Mouse (Mus musculus): ENCODE measurements around the gene Pknox2.

Gene Pknox2

DNA sequence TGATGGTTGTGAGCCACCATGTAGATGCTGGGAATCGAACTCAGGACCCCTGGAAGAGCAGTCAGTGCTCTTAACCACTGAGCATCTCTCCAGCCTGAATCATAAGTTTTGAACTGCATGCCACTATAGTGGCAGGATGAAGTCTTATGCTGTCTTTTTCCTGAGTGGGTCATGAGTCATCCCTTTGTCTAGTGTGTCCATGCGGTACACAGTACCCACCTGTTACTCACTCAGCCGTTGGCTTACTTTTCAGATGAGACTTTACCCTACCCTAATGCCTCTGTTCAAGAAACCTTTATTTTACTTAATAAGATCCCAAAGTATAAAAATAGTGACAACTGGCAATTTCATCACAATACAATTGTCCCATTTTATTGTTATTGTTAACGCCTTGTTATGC is 95.5 kb downstream of the Pknox2 start:
- no peak for DNase-seq (ENCODE audit: low spot score)

DNA sequence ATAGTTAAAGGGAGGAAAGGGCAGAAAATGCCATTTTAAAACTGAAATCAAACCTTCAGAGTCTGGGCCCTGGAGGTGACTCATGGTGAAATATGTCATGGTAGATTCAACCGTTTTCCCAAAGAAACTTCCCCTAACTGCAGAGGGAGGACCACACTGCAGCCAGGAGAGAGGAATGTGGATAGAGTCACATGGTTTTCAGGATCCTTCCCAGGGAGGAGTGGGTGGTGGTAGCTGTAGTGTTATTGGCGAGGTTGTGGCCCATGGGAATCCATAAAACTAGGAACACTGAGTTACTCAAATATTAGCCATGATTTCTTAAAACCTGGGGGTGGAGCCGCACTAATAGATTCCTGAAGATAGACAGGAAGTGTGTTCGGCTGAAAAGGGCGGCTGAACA is 99.7 kb downstream of the Pknox2 start:
- no peak for DNase-seq (ENCODE audit: low spot score)

DNA sequence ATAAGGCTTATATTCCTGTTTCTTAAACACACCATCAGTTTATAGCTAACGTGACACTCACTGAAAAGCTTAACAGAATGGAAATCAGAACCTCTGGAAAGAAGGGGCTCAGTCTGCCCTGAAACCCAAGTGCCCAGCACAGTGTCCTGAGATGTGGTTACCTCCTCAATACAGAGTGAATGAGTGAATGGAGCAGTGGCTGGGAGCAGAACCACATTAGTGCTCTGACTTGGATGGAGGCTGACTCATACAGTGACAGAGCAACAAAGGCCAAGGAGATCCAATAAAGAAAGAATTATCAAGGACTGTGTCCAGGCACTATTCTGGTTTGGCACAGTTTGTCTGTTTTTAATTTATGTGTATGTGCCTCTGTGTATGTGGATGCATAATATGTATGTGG is 101.3 kb downstream of the Pknox2 start:
- DNase-seq (ENCODE audit: low spot score): no peak

DNA sequence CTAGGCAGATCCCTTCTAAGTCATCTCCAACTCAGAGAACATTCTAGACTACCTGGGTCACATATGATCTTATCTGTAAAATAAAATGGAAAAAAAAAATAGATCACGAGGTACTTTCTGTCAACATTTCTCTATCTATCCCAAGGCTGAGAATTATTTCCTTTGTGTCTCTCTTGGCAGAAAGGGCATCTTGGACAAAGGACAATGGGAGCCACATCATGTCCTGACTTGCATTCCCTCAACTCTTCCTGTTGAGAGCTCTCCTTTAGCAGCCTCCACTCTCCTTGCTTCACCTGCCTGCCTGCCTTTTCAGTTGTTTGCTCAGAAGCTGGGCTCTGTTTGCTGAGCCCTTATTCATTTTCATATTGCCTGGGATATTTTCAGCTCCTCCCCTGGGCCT is 103.0 kb downstream of the Pknox2 start:
- no peak for DNase-seq (ENCODE audit: low spot score)

DNA sequence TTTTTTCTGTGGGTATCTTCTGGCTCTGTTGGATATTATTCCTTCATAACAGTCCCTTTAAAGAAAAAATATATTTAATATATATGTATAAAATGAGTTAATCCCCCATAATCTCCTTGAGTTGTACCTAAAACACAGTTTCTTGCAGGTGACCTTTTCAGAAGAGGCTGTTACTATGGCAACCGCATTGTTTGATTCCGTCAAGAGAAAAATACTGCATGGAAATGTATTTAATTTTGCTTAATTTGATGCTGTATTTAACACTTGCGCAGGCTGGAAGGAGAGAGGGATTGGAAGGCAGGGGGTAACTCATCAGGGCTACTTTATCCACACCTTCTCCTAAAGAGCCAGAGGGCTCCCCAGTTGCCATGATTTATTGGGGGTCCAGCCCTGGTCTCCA is 108.3 kb downstream of the Pknox2 start:
- no peak for DNase-seq (ENCODE audit: low spot score)

DNA sequence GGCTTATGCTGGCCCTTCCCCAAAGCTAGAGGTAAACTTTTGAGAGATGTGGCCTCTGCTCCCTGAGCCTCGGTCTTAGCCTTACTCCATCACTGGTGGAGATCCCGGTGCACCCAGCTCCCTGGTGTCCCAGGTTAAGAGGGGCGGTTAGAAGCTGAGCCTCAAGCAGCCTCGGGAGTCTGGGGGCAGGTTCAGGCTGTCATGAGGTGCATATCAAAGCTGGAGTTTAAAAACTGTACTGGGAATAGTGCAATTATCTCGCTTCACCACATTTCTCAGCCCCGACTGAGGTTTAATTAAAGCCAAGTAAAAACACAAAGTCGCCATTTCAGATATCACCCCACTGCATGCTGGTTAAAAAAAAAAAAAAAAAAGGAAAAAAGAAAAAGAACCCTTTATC is 108.8 kb downstream of the Pknox2 start:
- no peak for DNase-seq (ENCODE audit: low spot score)

DNA sequence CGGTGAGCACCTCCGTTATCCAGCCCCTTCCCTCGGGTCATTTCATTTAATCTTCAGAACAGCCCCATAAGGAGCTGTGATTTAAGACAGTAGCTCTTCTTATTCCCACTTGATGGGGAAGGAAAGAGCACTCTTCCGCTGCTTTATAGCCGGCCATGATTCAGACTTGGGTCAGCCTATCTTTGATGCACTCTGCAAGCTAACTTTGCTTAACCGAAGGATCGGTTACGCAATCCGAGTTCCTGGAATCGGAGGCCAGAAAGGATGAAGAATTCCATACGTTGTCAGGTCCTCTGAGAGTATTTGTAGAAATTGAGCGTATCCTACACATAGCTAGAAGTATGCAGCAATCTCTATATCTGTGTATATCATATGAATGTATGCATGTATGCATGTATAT is 109.8 kb downstream of the Pknox2 start:
- peak; percentile 50 for DNase-seq (ENCODE audit: low spot score)

DNA sequence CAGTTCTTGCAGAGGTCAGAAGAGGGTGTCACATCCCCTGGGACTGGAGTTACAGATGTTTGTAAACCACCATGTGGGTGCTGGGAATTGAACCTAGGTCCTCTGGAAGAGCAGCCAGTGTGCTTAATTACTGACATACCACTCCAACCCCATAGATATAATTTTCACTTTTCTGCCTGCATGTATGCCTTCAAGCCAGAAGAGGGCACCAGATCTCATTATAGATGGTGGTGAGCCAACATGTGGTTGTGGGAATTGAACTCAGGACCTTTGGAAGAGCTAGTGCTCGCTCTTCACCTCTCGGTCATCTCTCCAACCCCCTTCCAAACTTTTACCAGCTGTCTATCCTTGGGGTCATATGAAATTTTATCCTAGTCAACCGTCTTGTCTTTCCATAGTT is 112.0 kb downstream of the Pknox2 start:
- DNase-seq (ENCODE audit: low spot score): no peak

DNA sequence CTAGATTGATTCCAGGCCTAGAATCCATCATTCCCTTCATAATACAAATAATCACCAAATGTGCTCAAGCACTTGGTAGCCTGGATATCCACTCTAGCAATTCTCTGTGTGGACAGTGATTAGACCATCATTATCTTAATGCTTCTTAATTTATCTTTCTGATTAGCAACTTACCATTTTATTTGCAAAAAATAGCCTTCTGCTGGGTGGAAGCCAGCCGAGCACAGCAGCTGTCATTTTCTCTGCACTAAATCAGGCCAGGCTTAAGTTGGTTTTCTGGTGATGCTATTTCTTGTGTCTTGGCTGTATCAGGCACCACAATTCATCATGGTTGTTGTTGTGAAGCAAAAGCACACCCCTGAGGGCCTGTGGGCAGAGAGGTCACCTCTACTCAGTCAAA is 112.9 kb downstream of the Pknox2 start:
- DNase-seq (ENCODE audit: low spot score): no peak

DNA sequence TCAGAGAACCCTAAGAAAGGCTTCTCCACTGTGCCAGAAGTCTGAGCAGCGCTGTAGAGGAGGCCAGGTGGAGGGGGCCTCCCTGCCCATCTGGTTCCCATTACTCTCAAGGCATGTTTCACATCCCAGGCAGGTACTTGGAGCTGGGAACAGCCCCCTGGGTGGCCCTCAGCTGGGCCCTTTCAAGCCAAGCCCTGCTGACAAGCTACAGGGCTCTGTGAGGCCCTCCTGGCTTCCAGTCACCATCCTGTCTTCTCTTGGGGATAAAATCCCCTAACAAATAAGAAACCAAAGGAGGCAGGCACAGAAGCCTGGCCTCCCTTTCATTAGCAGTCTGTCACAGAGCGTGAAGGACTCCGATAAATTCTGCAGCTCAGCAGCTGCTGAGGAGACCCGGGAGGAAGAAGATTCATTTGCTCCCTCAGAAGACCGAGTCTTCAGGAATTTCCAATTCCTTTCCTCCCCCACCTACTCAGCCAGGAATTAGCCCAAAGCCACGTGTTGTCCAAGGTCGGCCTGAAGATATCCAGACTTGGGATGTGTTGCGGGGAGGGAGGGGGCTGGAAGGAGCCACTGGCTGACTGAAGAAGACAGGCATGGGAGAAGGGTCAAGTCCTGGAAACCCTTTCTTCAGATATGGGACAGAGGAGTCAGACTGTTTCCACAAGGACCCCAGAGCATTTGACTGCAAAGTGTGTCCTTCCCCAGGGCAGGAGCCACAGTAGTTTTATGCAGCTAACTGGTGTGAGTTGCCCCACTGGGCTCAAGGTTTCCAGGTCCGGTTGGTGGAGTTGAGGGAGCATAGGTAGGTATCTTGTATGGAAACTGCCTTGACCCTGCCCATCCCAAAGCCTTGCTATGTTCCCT is 116.6 kb downstream of the Pknox2 start:
- peak; percentile 66 for DNase-seq (ENCODE audit: low spot score)

DNA sequence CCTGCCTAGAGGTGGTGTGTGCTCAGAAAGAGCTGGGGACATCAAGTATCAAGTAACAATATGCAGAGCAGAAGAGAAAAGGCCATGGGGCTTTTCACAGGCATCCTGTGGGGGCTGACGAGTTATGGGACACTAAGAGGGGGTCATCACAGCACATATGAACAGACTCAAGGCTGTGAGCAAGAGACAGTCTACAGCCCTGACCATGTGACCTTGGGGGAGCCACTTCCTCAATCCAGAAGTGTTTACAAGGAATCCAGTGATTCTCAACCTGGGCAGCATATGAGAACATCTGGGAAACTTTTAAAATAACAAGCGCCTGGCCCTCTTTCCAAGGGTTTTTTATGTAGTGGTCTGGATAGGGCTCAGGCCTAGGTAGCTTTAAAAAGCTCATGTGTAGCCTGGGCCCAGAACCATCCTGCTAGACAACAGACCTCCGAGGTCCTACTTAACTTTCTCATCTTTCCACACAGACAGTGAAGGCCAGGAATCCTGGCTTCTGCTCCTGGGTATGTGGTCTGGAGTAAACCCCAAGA is 117.3 kb downstream of the Pknox2 start:
- no peak for DNase-seq (ENCODE audit: low spot score)

DNA sequence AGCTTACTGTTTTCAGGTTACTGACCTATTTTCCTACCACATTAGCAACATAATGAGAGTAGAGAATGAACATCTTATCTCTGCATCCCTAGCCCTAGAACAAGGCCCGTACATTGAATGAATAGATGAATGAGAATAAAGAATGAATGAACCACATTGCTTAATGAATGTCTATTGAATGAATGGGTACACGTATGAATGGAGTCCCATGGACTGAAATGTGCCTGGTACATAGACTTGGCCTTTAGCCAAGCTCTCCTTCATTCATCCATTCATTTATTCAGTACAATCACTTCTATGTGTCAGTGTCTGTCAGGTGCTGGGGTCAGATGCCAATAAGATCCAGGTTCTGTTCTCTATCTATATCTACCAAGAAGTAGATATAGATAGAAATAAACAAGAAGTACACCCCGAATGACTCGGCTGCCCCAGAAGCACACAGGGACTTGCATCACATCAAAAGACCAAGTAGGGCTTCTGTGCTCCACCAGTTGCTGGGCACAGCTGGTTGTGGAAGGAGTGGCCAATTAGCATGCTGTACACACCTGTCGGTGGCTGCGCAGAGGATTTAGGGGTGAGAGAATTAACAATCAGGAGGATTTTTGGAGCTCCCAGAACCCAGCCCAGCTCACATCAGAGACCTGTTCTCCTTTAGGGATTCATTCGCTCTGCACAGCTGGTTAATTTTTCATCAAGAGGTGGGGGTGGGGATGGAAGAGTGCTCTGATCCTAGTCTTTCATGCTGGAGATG is 119.2 kb downstream of the Pknox2 start:
- no peak for DNase-seq (ENCODE audit: low spot score)

DNA sequence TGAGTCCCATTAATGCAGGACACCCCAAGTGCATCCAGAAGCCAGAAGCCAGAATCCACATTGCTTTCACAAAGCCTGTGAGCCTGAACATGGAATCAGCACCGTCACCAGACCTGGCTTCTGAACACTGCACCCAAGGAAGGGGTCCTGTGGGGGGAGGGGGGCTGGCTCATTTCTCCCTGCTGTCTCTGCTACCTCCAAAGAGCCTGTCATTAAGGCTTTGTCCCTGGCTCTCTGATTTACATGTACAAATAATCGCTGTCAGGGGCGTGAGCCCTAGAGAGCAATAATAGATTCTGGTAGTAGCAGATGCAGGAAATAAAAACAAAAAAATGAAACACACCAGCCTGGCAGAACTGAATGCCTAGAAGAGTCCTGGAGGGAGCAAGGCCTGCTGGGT is 121.3 kb downstream of the Pknox2 start:
- no peak for DNase-seq (ENCODE audit: low spot score)

DNA sequence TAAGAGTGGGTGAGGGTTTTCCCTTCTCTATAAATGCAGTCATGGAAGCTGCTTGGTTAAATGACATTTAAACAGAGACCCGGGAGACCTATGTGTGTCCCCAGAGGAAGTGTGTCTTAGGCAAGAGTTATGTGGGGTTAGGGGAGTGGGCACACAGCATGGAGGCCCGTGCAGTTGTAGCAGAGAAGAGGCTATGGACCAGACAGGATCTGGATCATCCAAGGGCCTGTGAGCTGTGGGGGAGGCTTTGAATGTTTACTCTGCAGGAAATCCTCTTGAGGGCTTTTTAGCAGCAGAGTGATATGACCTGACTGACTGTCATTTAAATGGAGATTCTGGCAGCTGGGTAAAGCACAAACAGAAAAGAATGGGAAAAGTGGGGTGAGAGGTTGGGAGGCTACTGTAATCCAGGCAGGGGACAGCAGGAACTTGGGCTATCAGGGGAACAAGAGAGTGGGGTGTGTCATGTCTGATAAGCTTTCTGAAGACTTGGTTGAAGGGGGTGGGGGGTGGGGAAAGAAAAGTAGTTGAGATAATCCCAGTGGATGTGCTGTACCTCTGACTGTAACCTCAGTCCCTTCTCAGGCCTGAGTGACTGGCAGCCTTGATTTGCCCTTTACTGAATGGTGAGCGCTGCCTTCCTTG is 125.5 kb downstream of the Pknox2 start:
- peak; percentile 11 for DNase-seq (ENCODE audit: low spot score)

DNA sequence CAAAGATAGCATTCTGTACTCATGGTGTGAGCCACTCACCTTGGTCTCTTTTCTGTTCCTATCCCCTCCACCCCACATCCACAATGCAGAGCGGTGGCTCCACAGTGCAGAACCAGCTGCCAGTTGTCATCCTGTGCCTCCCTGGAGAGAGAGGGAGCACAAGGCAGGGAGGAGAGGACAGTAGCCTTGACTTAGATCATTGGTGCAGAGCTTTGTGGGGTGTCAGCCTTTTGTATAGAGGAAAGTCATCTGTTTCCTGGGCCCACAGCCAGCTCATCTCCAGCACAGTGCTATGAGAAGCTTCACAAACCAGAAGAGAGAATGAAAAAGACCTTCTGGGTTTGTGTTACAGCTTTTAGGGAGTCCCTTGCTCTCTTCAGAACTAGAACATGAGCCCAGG is 129.1 kb downstream of the Pknox2 start:
- DNase-seq (ENCODE audit: low spot score): no peak

DNA sequence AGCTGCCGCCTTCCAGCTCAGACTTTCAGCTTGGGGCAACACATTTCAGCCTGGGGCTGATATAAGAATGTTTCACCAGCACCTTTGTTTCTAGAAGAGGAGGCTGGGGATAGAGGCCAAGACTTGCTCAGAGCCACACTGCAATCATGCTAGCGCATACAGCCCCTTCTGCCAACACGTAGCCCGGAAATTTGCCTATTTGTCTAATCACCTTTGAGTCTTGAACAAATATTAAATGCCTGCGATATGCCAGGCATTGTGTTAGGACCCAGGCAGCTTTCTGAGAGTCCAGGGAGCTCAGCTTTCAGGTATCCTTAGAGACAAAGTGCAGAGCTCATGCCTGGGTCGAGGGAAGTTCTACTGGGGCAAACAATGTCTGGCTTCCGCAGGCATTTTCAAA is 130.0 kb downstream of the Pknox2 start:
- DNase-seq (ENCODE audit: low spot score): no peak

DNA sequence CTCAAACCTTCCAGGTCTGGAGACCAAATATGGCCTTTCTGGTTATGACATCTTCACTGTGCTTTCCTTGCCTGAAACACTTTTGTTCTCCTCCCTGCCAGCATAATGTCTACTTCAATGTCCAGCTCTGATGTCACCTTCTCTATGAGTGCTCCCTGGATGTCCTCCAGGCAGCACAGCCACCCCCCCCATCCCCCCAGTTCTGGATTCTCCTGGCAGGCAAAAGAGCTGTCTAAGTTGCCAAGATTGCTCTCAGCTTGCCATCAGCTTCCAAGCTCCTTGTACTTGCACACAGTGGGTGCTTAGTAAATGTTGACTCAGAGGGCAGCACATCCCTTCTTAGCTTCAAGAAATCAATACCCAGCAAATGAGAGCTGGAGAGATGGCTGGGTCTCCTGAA is 131.0 kb downstream of the Pknox2 start:
- DNase-seq (ENCODE audit: low spot score): no peak

DNA sequence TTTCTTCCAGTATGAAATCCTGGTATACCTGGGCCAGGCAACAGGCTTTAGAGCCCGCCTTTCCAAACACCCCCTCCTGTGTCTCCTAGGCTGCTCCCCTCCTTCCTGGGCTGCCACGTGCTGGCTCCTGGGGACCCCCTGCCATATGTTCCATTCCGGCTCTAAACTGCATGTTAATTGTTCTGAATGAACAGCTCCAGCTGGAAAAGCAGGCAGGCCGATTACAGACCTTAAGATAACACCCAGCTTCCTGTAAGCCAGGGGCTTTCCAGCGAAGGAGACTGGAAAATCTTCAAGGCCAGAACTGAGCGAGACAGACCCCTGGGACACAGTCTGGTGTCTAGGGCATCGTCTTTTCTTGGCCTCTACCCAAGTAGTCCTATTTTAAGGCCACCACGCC is 133.6 kb downstream of the Pknox2 start:
- peak; percentile 19 for DNase-seq (ENCODE audit: low spot score)

DNA sequence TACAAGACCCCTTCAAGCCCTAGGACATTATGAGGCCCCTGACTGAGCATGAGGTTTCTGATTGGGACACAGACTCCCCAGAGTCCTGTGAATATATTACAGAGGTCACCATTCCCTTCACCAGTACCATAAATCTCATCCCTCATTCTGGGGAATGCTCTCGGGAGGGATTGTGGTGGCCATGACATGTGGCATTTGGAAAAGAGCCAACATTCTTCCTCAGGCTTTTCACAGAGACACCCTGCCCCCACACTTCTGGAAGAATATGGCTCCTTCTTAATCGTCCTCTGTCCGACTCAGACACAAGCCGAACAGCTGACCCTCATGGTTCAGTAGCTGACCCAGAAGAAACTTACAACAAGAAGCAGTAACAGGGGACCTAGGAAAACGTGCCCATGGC is 139.1 kb downstream of the Pknox2 start:
- peak; percentile 17 for DNase-seq (ENCODE audit: low spot score)

DNA sequence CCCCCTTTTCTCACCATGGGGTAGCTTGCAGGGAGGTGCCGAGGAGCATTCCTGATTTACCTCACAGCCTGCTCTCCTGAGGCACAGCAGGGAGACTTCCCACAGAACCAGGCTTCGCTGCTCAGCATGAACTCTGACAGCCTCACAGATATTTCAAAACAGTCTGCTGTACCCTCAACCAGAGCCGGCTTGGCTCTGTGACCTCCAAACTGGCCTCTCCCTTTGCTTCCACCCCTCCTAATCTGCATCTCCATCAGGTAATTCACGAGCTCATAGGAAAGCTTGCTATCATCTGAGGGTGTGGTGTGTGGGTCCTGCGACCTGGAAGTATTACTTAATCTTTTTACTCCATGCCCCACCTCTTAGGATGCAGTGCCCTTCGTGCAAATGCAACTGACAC is 142.5 kb downstream of the Pknox2 start:
- DNase-seq (ENCODE audit: low spot score): no peak

DNA sequence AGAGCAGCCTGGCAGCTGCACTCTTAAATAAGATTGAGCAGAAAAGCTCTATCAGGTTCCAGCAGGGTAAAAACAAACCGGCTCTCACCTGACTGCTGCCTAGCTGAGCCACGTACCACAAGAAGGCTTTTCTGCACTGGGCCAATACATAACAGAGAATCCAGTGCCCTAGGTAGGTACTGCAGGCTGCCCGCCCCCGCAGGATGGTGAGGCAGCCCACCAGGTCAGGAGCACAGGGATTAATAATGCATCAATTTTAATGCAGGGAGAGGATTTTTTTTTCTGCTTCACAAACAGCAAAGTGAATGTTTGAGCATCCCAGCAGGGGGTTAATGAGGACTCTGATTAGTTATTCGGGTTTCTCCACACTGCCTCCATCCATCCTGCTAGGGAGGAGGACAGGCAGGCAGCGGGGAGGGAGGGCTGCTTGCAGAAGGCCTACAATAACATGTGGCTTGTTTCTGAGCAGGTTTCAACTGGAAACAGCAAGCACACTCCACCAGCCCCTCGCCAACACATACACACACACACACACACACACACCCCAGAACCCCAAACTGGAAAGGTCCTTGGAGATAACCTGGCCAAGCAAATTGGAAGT is 145.2 kb downstream of the Pknox2 start:
- no peak for DNase-seq (ENCODE audit: low spot score)

DNA sequence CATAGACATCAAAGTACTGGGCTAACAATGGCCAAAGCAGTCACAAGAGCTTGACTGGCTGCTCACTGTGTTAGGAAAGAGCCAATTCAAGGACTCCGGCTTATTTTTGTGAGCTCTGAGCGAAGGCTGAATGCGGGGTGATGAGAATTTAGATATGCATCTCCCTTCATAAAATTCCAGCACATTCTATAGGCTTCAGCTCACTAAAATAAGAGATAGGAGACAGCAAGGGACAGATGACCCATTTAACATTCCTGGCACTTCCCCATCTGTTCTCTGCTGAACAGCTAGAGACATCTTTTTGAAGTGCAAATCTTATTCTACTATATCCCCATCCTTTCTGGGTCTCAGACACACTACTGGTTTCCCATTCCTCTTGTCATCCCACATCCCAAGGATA is 147.8 kb downstream of the Pknox2 start:
- DNase-seq (ENCODE audit: low spot score): no peak
